Mouse (Mus musculus) ES-Bruce4 (cell line): ENCODE data around the gene Zswim3.

Experiments
- CTCF ChIP-seq: IDR thresholded peaks from one replicate; pipeline ENCODE4 v1.8.1; 2011; ENCODE audit warnings: low read depth, low read length
- EP300 ChIP-seq: IDR thresholded peaks from 2 replicates; pipeline ENCODE4 v1.6.1; 2011; ENCODE audit warnings: low read depth, low read length; ENCODE audit not compliant: insufficient read depth
- POLR2A ChIP-seq: IDR thresholded peaks from one replicate; pipeline ENCODE4 v1.8.1; 2011; ENCODE audit warnings: low read length; ENCODE audit not compliant: insufficient read depth

DNA sequence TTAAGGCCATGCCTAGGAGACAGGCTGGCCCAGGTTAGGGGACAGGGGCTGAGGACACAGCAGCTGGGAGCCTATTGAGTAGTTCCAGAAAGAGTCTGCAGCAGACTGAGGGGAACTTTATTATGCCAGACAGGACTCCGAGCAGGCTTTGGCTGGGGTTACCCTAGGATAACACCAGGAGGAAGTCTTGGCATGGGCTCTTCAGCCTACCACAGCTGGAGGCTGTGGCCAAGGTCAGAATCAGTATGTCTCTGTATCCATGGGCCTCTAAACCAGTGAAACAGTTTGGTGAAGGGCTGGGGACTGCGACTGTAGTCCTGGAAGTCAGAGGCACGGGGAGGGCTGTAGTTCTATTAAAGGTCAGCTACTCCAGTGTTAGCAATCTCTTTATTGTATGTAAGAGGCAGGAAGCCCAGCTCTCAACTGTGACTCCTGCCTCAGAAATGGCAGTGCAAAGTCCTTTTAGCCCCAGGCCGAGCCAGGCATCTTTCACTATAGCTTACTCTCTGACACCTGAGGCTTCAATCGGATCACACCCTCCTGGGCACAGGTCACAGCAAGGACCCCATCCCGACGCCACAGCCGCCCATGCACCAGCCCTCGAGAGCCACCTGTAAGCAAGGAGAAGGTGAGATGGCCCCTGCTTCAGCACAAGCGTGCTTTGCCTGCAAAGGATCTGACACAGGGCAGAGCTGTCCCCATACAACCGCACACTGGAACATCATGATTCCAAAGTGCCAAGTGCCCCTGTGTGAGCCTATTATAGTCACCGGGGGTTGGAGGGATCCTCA is 12.3 kb upstream of the Zswim3 start:
- TF ChIP-seq EP300 (no peak), POLR2A (no peak), CTCF (no peak)
